Mouse (Mus musculus) hindbrain, embryonic 14.5 days (tissue): ENCODE measurements around the gene Wipi1. TPM values are rescaled to one million over a fixed set of nuclear protein-coding genes. Genes with fewer than 3 reads are reported as not detected.

Experiments used
- ATAC-seq: fragments of 200-750 bp; cut with Nextera tagmentation; 2 replicates; pipeline ENCODE4 v1.8.0; 2017; ENCODE audit warnings: moderate number of reproducible peaks, mild to moderate bottlenecking, moderate TSS enrichment, moderate library complexity; ENCODE audit not compliant: low FRiP score
- DNase-seq: peaks from one replicate; pipeline ENCODE4 v3.0.0-alpha.2; 2015; ENCODE audit warnings: low spot score
- H3K27ac ChIP-seq: fragments of 300-500 bp; sonication (generic); 2 replicates; pipeline ENCODE4 v1.5.1; 2014; ENCODE audit warnings: mild to moderate bottlenecking, moderate library complexity
- H3K27me3 ChIP-seq: fragments of 300-500 bp; sonication (generic); 2 replicates; pipeline ENCODE4 v1.6.1; 2014; ENCODE audit warnings: mild to moderate bottlenecking, low read length, mixed read lengths; ENCODE audit not compliant: control insufficient read depth, insufficient read depth
- H3K36me3 ChIP-seq: fragments of 300-500 bp; sonication (generic); replicated peaks from 2 replicates; pipeline ENCODE4 v1.6.1; 2014; ENCODE audit not compliant: control insufficient read depth, insufficient read depth
- H3K4me1 ChIP-seq: fragments of 300-500 bp; sonication (generic); replicated peaks from 2 replicates; pipeline ENCODE4 v1.6.1; 2014; ENCODE audit warnings: antibody characterized with exemption, low read length, mixed read lengths; ENCODE audit not compliant: control insufficient read depth, insufficient read depth
- H3K4me2 ChIP-seq: fragments of 300-500 bp; sonication (generic); replicated peaks from 2 replicates; pipeline ENCODE4 v1.6.1; 2014; ENCODE audit warnings: mild to moderate bottlenecking, moderate library complexity
- H3K4me3 ChIP-seq: fragments of 300-500 bp; sonication (generic); replicated peaks from 2 replicates; pipeline ENCODE4 v1.5.1; 2014; ENCODE audit warnings: mild to moderate bottlenecking, low read length
- H3K9ac ChIP-seq: fragments of 300-500 bp; sonication (generic); 2 replicates; pipeline ENCODE4 v1.6.1; 2014
- H3K9me3 ChIP-seq: fragments of 300-500 bp; sonication (generic); 2 replicates; pipeline ENCODE4 v1.6.1; 2016; ENCODE audit warnings: low read length; ENCODE audit not compliant: control insufficient read depth
- WGBS: fragments of 180-500 bp; shearing (Covaris S2); extraction: QIAGEN DNeasy Blood & Tissue Kit; methylation state at CpG from one replicate; pipeline ENCODE4 v1.1.7; 2014; 5-methylcytosine and 5-hydroxymethylcytosine counted together
- polyA plus RNA-seq: library from polyadenylated mRNA; unstranded; fragments of >200 nt; fragmentation: Nextera tagmentation; extraction: Ambion mirVana; gene quantifications from 2 replicates; pipeline ENCODE4 v1.2.1, GENCODE M21; 2014

Gene Wipi1
- polyA plus RNA-seq, 1 experiment from 2014 or later, result 13.2 TPM

DNA sequence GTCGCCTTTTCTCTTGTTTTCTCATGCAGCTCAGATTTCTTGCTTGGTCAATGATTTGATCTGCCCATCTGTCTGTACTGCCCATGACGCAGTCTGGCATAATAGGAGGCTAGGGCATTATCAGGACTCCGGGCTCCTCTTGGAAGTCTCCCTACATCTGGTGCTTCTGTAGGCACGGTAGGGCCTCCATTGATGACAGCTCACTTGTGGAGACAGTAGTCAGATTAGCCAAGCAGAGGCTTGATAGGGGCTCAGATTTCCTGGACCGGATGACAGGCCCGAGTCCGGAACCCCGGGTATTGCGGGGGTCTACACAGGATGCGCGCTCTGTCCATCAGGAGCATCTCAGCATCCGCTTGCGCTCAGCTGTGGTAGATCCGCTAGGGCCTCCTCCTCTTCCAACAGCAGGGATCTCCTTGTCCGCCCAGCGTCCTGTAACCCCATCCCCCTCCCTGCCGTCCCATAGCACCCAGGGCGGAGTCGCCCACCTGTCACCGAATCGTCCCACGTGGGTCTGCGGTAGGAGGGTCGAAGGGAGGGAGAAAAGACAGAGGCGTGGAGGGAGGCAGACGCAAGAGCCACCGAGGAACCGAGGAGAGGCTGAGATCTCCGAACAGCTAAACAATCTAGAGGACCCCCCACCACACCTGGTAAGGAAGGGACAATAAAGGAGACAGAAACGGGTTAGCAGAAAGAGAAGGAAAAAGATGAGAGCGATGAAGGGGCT lies 38.4 kb upstream of the Wipi1 start:
- DNase-seq (peak; percentile 78), ATAC-seq (peak; percentile 85)
- H3K4me1 ChIP-seq, result peaks cover 35% of the 10 kb centered on the region
- H3K4me2 ChIP-seq, result peak overlapping the region; percentile 86
- H3K4me3 ChIP-seq, result peak overlapping the region; percentile 96
- H3K27ac ChIP-seq, result peak overlapping the region; percentile 97
- H3K27me3 ChIP-seq, result no peaks in the 10 kb centered on the region
- H3K9ac ChIP-seq, result peak overlapping the region; percentile 96
- peaks cover 16% of the 10 kb centered on the region for H3K36me3 ChIP-seq
- no peaks in the 10 kb centered on the region for H3K9me3 ChIP-seq
- WGBS, result 1% methylated on average over 31 of the region's 31 CpGs

DNA sequence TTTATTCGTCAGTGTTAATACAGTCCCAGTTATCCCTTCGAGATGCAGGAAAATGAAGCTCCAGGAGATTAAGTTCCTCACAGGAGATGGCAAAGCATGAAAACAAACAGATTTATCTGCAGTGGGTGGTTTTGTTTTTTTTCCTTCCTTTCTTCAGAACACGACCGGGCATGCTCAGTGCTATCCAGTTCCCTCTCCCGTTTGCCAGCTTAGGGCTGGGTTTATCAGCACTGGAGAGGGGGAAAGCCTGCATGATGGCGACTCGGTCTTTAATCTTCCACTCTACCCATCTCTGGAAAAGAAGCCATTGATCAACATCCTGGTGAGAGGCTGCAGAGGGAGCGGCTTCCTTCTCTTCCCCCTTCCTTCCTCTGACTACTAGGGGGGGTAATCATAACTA lies 37.4 kb upstream of the Wipi1 start, which contains the start of gene Prkar1a:
Gene Prkar1a, plus strand, starts transcription at position 200 of the 400 bp plus-strand sequence.
- peaks cover 35% of the 10 kb centered on the region for H3K4me1 ChIP-seq
- peak within 1 kb of the TSS; percentile 97 for H3K27ac ChIP-seq
- peak within 1 kb of the TSS; percentile 96 for H3K9ac ChIP-seq
- H3K9me3 ChIP-seq, result no peaks in the 10 kb centered on the region
- peak within 1 kb of the TSS; percentile 86 for H3K4me2 ChIP-seq
- ATAC-seq, result no peak
- no peaks in the 10 kb centered on the region for H3K27me3 ChIP-seq
- peaks cover 6% of the 10 kb centered on the region for H3K36me3 ChIP-seq
- 30% methylated on average over 8 of the region's 8 CpGs for WGBS
- peak within 1 kb of the TSS; percentile 96 for H3K4me3 ChIP-seq
- no peak for DNase-seq

DNA sequence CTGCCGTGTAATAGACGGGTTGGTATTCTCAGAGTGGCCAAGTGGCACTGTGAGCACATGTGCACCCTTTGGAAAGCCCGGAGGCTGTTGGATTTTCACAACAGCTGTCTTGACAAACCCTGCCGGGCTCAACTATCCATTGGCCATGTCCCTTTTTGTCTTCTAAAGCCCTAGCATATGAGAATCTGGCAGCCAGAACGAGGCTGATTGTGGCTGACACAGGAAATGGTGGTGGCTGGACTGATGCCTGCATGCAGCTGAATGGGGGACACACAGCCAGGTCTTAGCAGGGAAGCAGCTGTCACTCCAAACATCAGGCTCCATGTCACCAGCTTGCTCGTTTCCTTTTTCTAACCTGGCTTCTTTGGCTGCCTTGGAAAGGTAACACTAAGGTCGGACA lies 36.7 kb upstream of the Wipi1 start:
- Histone ChIP-seq H3K4me1 (peaks cover 34% of the 10 kb centered on the region), H3K36me3 (no peaks in the 10 kb centered on the region), H3K9me3 (no peaks in the 10 kb centered on the region), H3K4me2 (peak overlapping the region; percentile 86), H3K9ac (peak overlapping the region; percentile 96), H3K27me3 (no peaks in the 10 kb centered on the region), H3K27ac (peak overlapping the region; percentile 97), H3K4me3 (0 out of 2 replicates have a peak overlapping the region, but pooled peaks have one; percentile 96)
- ATAC-seq (no peak), DNase-seq (peak; percentile 48)
- 40% methylated on average over 7 of the region's 7 CpGs for WGBS

DNA sequence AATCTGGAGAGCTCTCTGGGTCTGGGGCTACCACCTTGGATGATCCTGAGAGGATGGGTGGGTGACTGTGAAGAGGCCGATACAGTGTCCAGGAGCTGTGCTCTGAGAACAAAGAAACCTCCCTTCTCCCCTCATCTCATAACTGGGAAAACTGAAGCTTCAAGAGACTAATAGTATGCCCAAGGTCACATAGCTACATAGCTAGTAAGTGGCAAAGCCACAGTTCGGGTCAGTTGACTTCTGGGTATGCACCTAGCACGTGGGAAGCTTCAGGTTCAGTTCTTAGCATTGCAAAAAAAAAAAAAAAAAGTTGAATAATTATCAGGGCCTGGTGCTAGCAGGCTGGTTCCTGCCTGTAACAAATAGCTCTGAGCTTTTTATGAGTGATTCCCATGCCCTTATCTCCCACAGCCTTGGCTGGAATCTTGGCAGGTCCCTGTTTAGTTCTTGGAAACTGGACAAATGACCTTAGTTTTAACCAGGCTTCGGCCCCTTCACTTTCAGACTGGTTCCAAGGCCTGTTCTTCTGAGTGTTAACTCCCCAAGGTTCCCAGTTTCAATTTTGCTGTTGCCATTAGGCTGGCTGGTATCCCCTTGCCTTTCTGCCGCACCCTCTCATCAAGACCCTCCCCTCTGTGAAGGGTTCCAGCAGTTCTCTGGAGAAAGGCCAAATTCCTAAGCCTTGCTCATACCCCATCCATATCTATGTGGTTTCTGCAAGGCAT lies 29.9 kb upstream of the Wipi1 start:
- Histone ChIP-seq H3K27me3 (no peaks in the 10 kb centered on the region), H3K9me3 (no peaks in the 10 kb centered on the region), H3K4me2 (no peak overlapping the region), H3K9ac (no peak overlapping the region), H3K36me3 (no peaks in the 10 kb centered on the region), H3K4me1 (no peaks in the 10 kb centered on the region), H3K4me3 (no peak overlapping the region), H3K27ac (no peak overlapping the region)
- no peak for ATAC-seq
- 77% methylated on average over 5 of the region's 5 CpGs for WGBS
- no peak for DNase-seq

DNA sequence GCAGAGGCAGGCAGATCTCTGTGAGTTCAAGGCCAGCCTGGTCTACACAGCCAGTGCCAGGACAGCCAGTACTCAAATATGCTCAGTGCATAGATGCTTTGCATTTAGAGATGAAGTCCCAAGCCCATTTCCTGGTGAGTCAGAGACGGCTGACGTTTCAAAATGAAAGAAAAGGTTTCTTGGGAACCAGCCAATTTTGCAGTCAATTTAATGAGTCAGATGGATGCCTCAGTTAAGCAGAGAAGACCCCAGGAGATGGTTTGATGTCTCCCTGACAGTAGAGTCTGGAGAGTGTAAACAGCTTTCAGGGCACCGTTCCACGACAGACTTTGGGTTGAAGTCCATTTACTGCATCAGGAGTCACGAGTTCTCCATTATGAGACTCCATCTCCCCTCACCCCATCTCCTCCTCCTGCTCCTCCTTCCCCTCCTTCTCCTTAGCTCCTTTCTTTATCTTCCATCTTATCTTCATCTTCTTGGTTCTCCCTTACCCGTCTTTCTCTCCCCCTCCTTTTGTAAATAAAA lies 24.2 kb upstream of the Wipi1 start:
- ATAC-seq, result no peak

DNA sequence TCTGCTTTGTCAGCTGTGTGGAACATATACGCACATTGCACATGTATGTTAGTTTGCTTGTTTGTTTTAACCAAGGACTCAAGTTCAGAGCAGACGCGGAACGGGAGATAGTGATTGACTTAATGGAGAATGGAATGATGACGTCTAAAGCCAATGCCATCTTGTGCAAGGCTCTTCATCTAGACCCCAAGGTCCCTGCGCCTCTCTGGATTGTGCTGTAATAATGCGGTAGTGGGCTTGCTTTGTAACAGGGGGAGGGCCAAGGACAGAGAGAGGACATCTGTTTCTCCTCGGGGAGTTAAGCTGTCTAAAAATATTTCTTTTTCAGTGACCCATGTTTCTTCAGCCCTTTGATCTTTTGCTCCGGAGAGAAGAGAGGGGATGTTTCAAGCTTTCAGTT lies 23.2 kb upstream of the Wipi1 start:
- H3K9me3 ChIP-seq, result no peaks in the 10 kb centered on the region
- no peak for ATAC-seq
- H3K27me3 ChIP-seq, result no peaks in the 10 kb centered on the region
- H3K4me2 ChIP-seq, result no peak overlapping the region
- H3K4me3 ChIP-seq, result no peak overlapping the region
- H3K27ac ChIP-seq, result no peak overlapping the region
- H3K9ac ChIP-seq, result no peak overlapping the region
- WGBS, result 90% methylated on average over 9 of the region's 9 CpGs
- no peak for DNase-seq
- H3K4me1 ChIP-seq, result no peaks in the 10 kb centered on the region
- H3K36me3 ChIP-seq, result no peaks in the 10 kb centered on the region

More for the DNA sequence above, 24.2 kb upstream of the Wipi1 start:
- no peak overlapping the region for H3K4me2 ChIP-seq
- no peak for DNase-seq
- H3K4me1 ChIP-seq, result no peaks in the 10 kb centered on the region
- no peaks in the 10 kb centered on the region for H3K36me3 ChIP-seq
- no peaks in the 10 kb centered on the region for H3K9me3 ChIP-seq
- no peak overlapping the region for H3K27ac ChIP-seq
- H3K9ac ChIP-seq, result no peak overlapping the region
- WGBS, result 58% methylated on average over 6 of the region's 6 CpGs
- no peaks in the 10 kb centered on the region for H3K27me3 ChIP-seq
- no peak overlapping the region for H3K4me3 ChIP-seq

DNA sequence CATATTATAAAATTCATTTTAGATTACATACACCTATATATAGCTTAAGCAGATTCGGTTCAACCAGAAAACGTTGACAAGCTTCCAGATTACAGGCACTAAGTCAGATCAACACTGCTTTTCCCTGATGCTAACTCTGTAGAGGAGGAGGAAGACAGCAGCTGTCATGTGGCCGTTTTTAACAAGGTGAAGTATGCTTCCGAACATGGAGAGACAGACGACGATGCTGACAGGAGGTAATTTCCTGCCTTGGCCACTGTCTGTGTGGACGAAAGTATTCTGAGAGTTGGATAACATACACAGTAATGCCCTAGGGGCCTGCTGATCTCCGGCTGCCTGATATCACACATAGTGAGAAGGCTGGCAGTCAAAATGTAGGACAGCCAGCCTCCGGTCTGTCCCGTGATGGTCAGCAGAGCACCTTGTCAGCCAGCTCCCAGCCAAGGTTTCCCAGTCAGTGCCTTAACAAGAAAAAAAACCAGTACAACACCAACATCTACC lies 17.3 kb upstream of the Wipi1 start:
- WGBS, result 73% methylated on average over 10 of the region's 10 CpGs
- Histone ChIP-seq H3K27me3 (no peaks in the 10 kb centered on the region), H3K4me3 (no peak overlapping the region), H3K9me3 (no peaks in the 10 kb centered on the region), H3K36me3 (no peaks in the 10 kb centered on the region), H3K4me2 (no peak overlapping the region), H3K9ac (no peak overlapping the region), H3K4me1 (no peaks in the 10 kb centered on the region), H3K27ac (no peak overlapping the region)
- no peak for ATAC-seq
- DNase-seq, result no peak

DNA sequence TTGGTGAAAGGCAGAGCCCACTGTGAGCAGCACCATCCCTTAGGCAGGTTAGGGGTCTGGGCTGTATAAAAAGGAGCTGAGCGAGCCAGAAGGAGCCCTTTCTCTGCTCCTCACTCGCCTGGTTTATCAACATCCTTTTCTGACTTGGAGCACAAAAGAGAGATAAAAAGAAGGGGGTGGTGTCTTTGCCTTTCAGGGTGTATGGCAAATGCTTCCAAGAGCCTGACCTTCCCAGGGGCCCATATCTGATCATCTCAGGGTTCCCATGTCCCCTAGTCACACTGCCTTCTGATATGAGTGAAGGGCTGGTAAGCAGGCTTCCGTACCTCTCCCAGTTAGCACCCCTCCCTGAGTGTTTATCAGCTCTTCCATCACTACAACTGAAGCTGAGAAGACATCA lies 16.3 kb upstream of the Wipi1 start:
- H3K27ac ChIP-seq, result no peak overlapping the region
- ATAC-seq, result no peak
- no peak overlapping the region for H3K4me2 ChIP-seq
- 86% methylated on average over 3 of the region's 3 CpGs for WGBS
- H3K9me3 ChIP-seq, result no peaks in the 10 kb centered on the region
- H3K36me3 ChIP-seq, result no peaks in the 10 kb centered on the region
- no peak overlapping the region for H3K4me3 ChIP-seq
- no peak overlapping the region for H3K9ac ChIP-seq
- no peak for DNase-seq
- no peaks in the 10 kb centered on the region for H3K4me1 ChIP-seq
- H3K27me3 ChIP-seq, result no peaks in the 10 kb centered on the region

DNA sequence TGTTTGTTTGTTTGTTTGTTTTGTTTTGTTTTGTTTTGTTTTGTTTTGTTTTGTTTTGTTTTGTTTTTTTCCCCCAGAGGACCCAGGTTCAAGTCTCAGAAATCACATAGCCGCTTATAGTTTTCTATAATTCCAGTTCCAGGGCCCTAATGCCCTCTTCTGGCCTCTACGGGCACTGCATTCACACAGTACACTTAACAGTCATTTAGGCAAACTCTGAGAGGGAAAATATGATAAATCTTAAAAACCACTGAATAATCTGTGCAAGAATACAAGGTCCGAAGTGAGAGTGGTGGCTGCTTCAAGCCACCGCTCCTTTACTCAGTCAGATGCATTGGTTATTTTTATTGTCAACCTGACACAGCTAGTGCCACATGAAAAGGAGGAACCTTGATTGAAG lies 15.9 kb upstream of the Wipi1 start:
- H3K27ac ChIP-seq, result no peak overlapping the region
- ATAC-seq (no peak), DNase-seq (no peak)
- H3K4me1 ChIP-seq, result no peaks in the 10 kb centered on the region
- no peak overlapping the region for H3K4me2 ChIP-seq
- no peak overlapping the region for H3K9ac ChIP-seq
- H3K4me3 ChIP-seq, result no peak overlapping the region
- H3K36me3 ChIP-seq, result no peaks in the 10 kb centered on the region
- H3K9me3 ChIP-seq, result no peaks in the 10 kb centered on the region
- WGBS, result 82% methylated on average over 4 of the region's 4 CpGs
- H3K27me3 ChIP-seq, result no peaks in the 10 kb centered on the region
